Mouse (Mus musculus): ENCODE results near the gene Sfxn2.

GRCm38 (mm10) chr19:46525691-46526631 is 47.2 kb upstream of the Sfxn2 start:
- TF ChIP-seq POLR2A (IDR thresholded peaks at IDR 0.05; ENCODE audit: control insufficient read depth, low read depth, low read length) = no peak
- TF ChIP-seq CTCF (IDR thresholded peaks at IDR 0.05; ENCODE audit: control insufficient read depth, insufficient read depth, insufficient replicate concordance, low read depth, low read length) = no peak

Data from testis, adult 2 months (tissue).